Comparison of ENCODE assay signal across 8 mouse cellular contexts in genomic region chr4:138216200-138216890, GRCm38 (mm10). TPM values are rescaled to one million over a fixed set of nuclear protein-coding genes. Genes with fewer than 3 reads are reported as not detected.
DNase-seq lines count a peak whose midpoint lies in the region; TF ChIP-seq lines count a peak whose summit lies in the region.

Gene Hp1bp3 (plus strand): TSS chr4:138216296.

- peak within 1 kb of the TSS; percentile 98 for H3K27ac ChIP-seq in left cerebral cortex, adult 2 months
- H3K27ac ChIP-seq in macrophage: peak within 1 kb of the TSS; percentile 80

- H3K36me3 ChIP-seq in macrophage (ENCODE audit: inconsistent target): no peaks in the 10 kb centered on the region

- H3K4me3 ChIP-seq in left cerebral cortex, adult 2 months: peak within 1 kb of the TSS; percentile 98
- H3K4me3 ChIP-seq in macrophage (ENCODE audit: inconsistent target): peak within 1 kb of the TSS; percentile 59

- intact Hi-C loops in left cerebral cortex, adult 2 months (cut with DNase I): no loop called here

- under 1% methylated on average over 41 of the region's 84 CpGs for WGBS in macrophage (ENCODE audit: missing documents)

- DNase-seq in adipocyte (ENCODE audit: low spot score): peak; percentile 59
- DNase-seq in embryo, embryonic 10 days (ENCODE audit: low spot score): peak; percentile 82
- DNase-seq in gastrocnemius, postnatal 10 days: peak; percentile 82
- DNase-seq in hindlimb bud, embryonic 11.5 days (ENCODE audit: extremely low spot score, low read depth, low spot score): peak; percentile 10
- DNase-seq in left cerebral cortex, adult 2 months (ENCODE audit: extremely low spot score in 1 of 2, low spot score in 2 of 2): peak; percentile 65 to 82
- peak; percentile 65 for DNase-seq in retina, postnatal 7 days (ENCODE audit: low read depth, low spot score)
- DNase-seq in urinary bladder, postnatal 10 days (ENCODE audit: low spot score): peak; percentile 32

- H3K79me2 ChIP-seq in macrophage (ENCODE audit: inconsistent target): peaks cover 40% of the 10 kb centered on the region

- no peak for TF ChIP-seq CTCF in left cerebral cortex, adult 2 months (IDR thresholded peaks at IDR 0.05)

RNA-seq across cellular contexts. Expression of gene Hp1bp3, which starts in this region (rescaled TPM):
- total RNA-seq in gastrocnemius, postnatal 10 days (2021): 10 to 100 TPM; 65.5 to 73.8 TPM
- total RNA-seq in left cerebral cortex, adult 2 months (2021): 100 to 1,000 TPM; 178 to 183 TPM
- total RNA-seq in macrophage (2018; cell fraction: chromatin; rRNA removed): 100 to 1,000 TPM in 24 of 26 experiments, 10 to 100 TPM in 2; 90.7 to 677 (median 178) TPM
- 100 to 1,000 TPM in 7 of 26 experiments, 10 to 100 TPM in 19; 70.9 to 132 (median 93.7) TPM for total RNA-seq in macrophage (2018; cell fraction: cytosol; rRNA removed)
- total RNA-seq in macrophage (2018; cell fraction: nucleus; rRNA removed): 100 to 1,000 TPM in 21 of 26 experiments, 10 to 100 TPM in 5; 77.4 to 423 (median 124) TPM
- 87.1 to 133 TPM (median 94.2 TPM) in 3 replicates for polyA plus RNA-seq in macrophage (2018)

Comparison
In these comparisons a context has a peak if more than half of its experiments do, and no peak if none do; other contexts are left out.
1. Peak in every context shown above with its lines: DNase-seq, H3K4me3 ChIP-seq and H3K27ac ChIP-seq.
2. DNase-seq: peak in every context shown above with its lines; median percentile 82 in embryo, embryonic 10 days; 82 in gastrocnemius, postnatal 10 days; 74 in left cerebral cortex, adult 2 months; 65 in retina, postnatal 7 days; 59 in adipocyte; 32 in urinary bladder, postnatal 10 days; 10 in hindlimb bud, embryonic 11.5 days.